Mouse (Mus musculus) embryonic facial prominence, embryonic 12.5 days (tissue): ENCODE measurements around the gene Cep41. TPM values are rescaled to one million over a fixed set of nuclear protein-coding genes. Genes with fewer than 3 reads are reported as not detected.

Source experiments
- ATAC-seq: fragments of 200-750 bp; cut with Nextera tagmentation; 2 replicates; pipeline ENCODE4 v1.8.0; 2017; ENCODE audit not compliant: insufficient number of reproducible peaks, insufficient read depth, low FRiP score, low TSS enrichment
- H3K27ac ChIP-seq: fragments of 300-500 bp; sonication (generic); 2 replicates; pipeline ENCODE4 v1.5.1; 2016; ENCODE audit warnings: mild to moderate bottlenecking
- H3K27me3 ChIP-seq: fragments of 300-500 bp; sonication (generic); 2 replicates; pipeline ENCODE4 v1.6.1; 2016; ENCODE audit warnings: mild to moderate bottlenecking, moderate library complexity
- H3K36me3 ChIP-seq: fragments of 300-500 bp; sonication (generic); 2 replicates; pipeline ENCODE4 v1.6.1; 2016; ENCODE audit warnings: mild to moderate bottlenecking
- H3K4me1 ChIP-seq: fragments of 300-500 bp; sonication (generic); 2 replicates; pipeline ENCODE4 v1.6.1; 2016
- H3K4me2 ChIP-seq: fragments of 300-500 bp; sonication (generic); replicated peaks from 2 replicates; pipeline ENCODE4 v1.6.1; 2016; ENCODE audit warnings: mild to moderate bottlenecking, moderate library complexity
- H3K4me3 ChIP-seq: fragments of 300-500 bp; sonication (generic); 2 replicates; pipeline ENCODE4 v1.5.1; 2016; ENCODE audit warnings: mild to moderate bottlenecking
- H3K9ac ChIP-seq: fragments of 300-500 bp; sonication (generic); 2 replicates; pipeline ENCODE4 v1.6.1; 2016; ENCODE audit warnings: mild to moderate bottlenecking, moderate library complexity
- H3K9me3 ChIP-seq: fragments of 300-500 bp; sonication (generic); 2 replicates; pipeline ENCODE4 v1.6.1; 2016; ENCODE audit warnings: mild to moderate bottlenecking, moderate library complexity
- WGBS: fragments of 180-500 bp; shearing (Covaris S2); methylation state at CpG from one replicate; pipeline ENCODE4 v1.1.7; 2016; 5-methylcytosine and 5-hydroxymethylcytosine counted together
- polyA plus RNA-seq: library from polyadenylated mRNA; unstranded; fragments of >200 nt; fragmentation: Nextera tagmentation; extraction: Ambion mirVana; gene quantifications from 2 replicates; pipeline ENCODE4 v1.2.1, GENCODE M21; 2016

Cep41 gene
- 23.8 and 26.3 TPM in 2 replicates for polyA plus RNA-seq

- Histone ChIP-seq H3K27me3 (no peaks in the 10 kb centered on the region), H3K27ac (peak within 1 kb of the TSS; percentile 84), H3K4me2 (peak within 1 kb of the TSS; percentile 49), H3K36me3 (no peaks in the 10 kb centered on the region), H3K9ac (peak within 1 kb of the TSS; percentile 52), H3K4me1 (peaks cover 10% of the 10 kb centered on the region), H3K4me3 (peak within 1 kb of the TSS; percentile 50), H3K9me3 (no peaks in the 10 kb centered on the region)
- peak; percentile 96 for ATAC-seq
- under 1% methylated on average over 51 of the region's 52 CpGs for WGBS
Measured at GRCm38 (mm10) chr6:30693350-30693991, at the start of gene Cep41. Gene Cep41 (minus strand): TSS chr6:30693749.

GRCm38 (mm10) chr6:30739177-30739747, 45.7 kb upstream of the Cep41 start:
- H3K4me3 ChIP-seq, result peak overlapping the region; percentile 61
- 61% methylated on average over 10 of the region's 10 CpGs for WGBS

GRCm38 (mm10) chr6:30738464-30739006, 45.0 kb upstream of the Cep41 start:
- ATAC-seq, result no peak
- H3K4me1 ChIP-seq, result peaks cover 13% of the 10 kb centered on the region; the same call in 1 of the 2 replicates
- H3K4me2 ChIP-seq, result peak overlapping the region; percentile 55
- H3K9me3 ChIP-seq, result peaks cover 52% of the 10 kb centered on the region
- peaks cover 17% of the 10 kb centered on the region for H3K36me3 ChIP-seq
- H3K9ac ChIP-seq, result peak overlapping the region; percentile 73
- no peaks in the 10 kb centered on the region for H3K27me3 ChIP-seq
- 53% methylated on average over 20 of the region's 20 CpGs for WGBS
- H3K4me3 ChIP-seq, result peak overlapping the region; percentile 61
- peak overlapping the region; percentile 94 for H3K27ac ChIP-seq

More at GRCm38 (mm10) chr6:30739177-30739747, 45.7 kb upstream of the Cep41 start:
- peak overlapping the region; percentile 55 for H3K4me2 ChIP-seq
- H3K4me1 ChIP-seq, result 0 out of 2 replicates have a peak, but pooled peaks cover 7% of the 10 kb centered on the region
- H3K27ac ChIP-seq, result peak overlapping the region; percentile 94
- H3K9ac ChIP-seq, result peak overlapping the region; percentile 73
- H3K36me3 ChIP-seq, result peaks cover 24% of the 10 kb centered on the region
- H3K27me3 ChIP-seq, result no peaks in the 10 kb centered on the region
- peaks cover 52% of the 10 kb centered on the region for H3K9me3 ChIP-seq
- no peak for ATAC-seq

- 50% methylated on average over 61 of the region's 66 CpGs for WGBS
- ATAC-seq, result peak; percentile 65
- Histone ChIP-seq H3K36me3 (peaks cover 11% of the 10 kb centered on the region), H3K4me1 (peaks cover 20% of the 10 kb centered on the region; the same call in 1 of the 2 replicates), H3K9me3 (peaks cover 53% of the 10 kb centered on the region), H3K4me2 (peak overlapping the region; percentile 55), H3K27ac (peak overlapping the region; percentile 94), H3K4me3 (peak overlapping the region; percentile 61), H3K9ac (peak overlapping the region; percentile 73), H3K27me3 (no peaks in the 10 kb centered on the region)
Measured at GRCm38 (mm10) chr6:30737548-30738463, 44.3 kb upstream of the Cep41 start.

- ATAC-seq, result peak; percentile 78
- peaks cover 56% of the 10 kb centered on the region for H3K9me3 ChIP-seq
- peak overlapping the region; percentile 94 for H3K27ac ChIP-seq
- H3K27me3 ChIP-seq, result no peaks in the 10 kb centered on the region
- H3K36me3 ChIP-seq, result peaks cover 3% of the 10 kb centered on the region; the same call in 1 of the 2 replicates
- peak overlapping the region; percentile 55 for H3K4me2 ChIP-seq
- H3K4me3 ChIP-seq, result peak overlapping the region; percentile 61
- peaks cover 23% of the 10 kb centered on the region; the same call in 1 of the 2 replicates for H3K4me1 ChIP-seq
- WGBS, result 50% methylated on average over 29 of the region's 29 CpGs
- peak overlapping the region; percentile 31; the same call in 1 of the 2 replicates for H3K9ac ChIP-seq
Measured at GRCm38 (mm10) chr6:30736864-30737547, 43.5 kb upstream of the Cep41 start.

- H3K4me2 ChIP-seq, result no peak overlapping the region
- no peaks in the 10 kb centered on the region for H3K27me3 ChIP-seq
- no peak for ATAC-seq
- no peak overlapping the region for H3K9ac ChIP-seq
- H3K4me1 ChIP-seq, result peaks cover 23% of the 10 kb centered on the region; the same call in 1 of the 2 replicates
- H3K9me3 ChIP-seq, result peaks cover 56% of the 10 kb centered on the region
- peak overlapping the region; percentile 94 for H3K27ac ChIP-seq
- H3K36me3 ChIP-seq, result no peaks in the 10 kb centered on the region
- WGBS, result 57% methylated on average over 13 of the region's 13 CpGs
- H3K4me3 ChIP-seq, result no peak overlapping the region
Measured at GRCm38 (mm10) chr6:30736372-30736762, 42.8 kb upstream of the Cep41 start.

- peaks cover 23% of the 10 kb centered on the region; the same call in 1 of the 2 replicates for H3K4me1 ChIP-seq
- H3K36me3 ChIP-seq, result no peaks in the 10 kb centered on the region
- ATAC-seq, result no peak
- H3K4me2 ChIP-seq, result peak overlapping the region; percentile 33
- 51% methylated on average over 15 of the region's 15 CpGs for WGBS
- H3K4me3 ChIP-seq, result no peak overlapping the region
- peak overlapping the region; percentile 94 for H3K27ac ChIP-seq
- H3K9ac ChIP-seq, result peak overlapping the region; percentile 19
- peaks cover 56% of the 10 kb centered on the region for H3K9me3 ChIP-seq
- no peaks in the 10 kb centered on the region for H3K27me3 ChIP-seq
Measured at GRCm38 (mm10) chr6:30735728-30736371, 42.3 kb upstream of the Cep41 start.

GRCm38 (mm10) chr6:30734988-30735727, 41.6 kb upstream of the Cep41 start:
- Histone ChIP-seq H3K36me3 (no peaks in the 10 kb centered on the region), H3K4me3 (no peak overlapping the region), H3K9ac (peak overlapping the region; percentile 19), H3K4me2 (peak overlapping the region; percentile 33), H3K4me1 (peaks cover 19% of the 10 kb centered on the region; the same call in 1 of the 2 replicates), H3K9me3 (peaks cover 56% of the 10 kb centered on the region), H3K27ac (peak overlapping the region; percentile 94), H3K27me3 (no peaks in the 10 kb centered on the region)
- WGBS, result 49% methylated on average over 22 of the region's 22 CpGs
- no peak for ATAC-seq

- Histone ChIP-seq H3K4me1 (peaks cover 24% of the 10 kb centered on the region; the same call in 1 of the 2 replicates), H3K9me3 (peaks cover 50% of the 10 kb centered on the region), H3K36me3 (no peaks in the 10 kb centered on the region), H3K27ac (peak overlapping the region; percentile 94), H3K9ac (no peak overlapping the region), H3K4me2 (peak overlapping the region; percentile 33), H3K4me3 (no peak overlapping the region), H3K27me3 (no peaks in the 10 kb centered on the region)
- 49% methylated on average over 6 of the region's 6 CpGs for WGBS
- no peak for ATAC-seq
Measured at GRCm38 (mm10) chr6:30734465-30734864, 40.9 kb upstream of the Cep41 start.
